Mouse (Mus musculus) heart, postnatal 4 days (tissue): Measurements from ENCODE around the gene Fgfr1op2. TPM values are rescaled to one million over a fixed set of nuclear protein-coding genes. Genes with fewer than 3 reads are reported as not detected.

Experiments used
- DNase-seq: peaks from one replicate; pipeline ENCODE4 v3.0.0; 2021
- total RNA-seq, 2 experiments: library from RNA; stranded (reverse); gene quantifications; 2 replicates each; pipeline ENCODE4 v1.2.3; 2021

Gene Fgfr1op2
- total RNA-seq, 2 experiments from 2014 or later, result 63.8 to 66.8 TPM

DNA sequence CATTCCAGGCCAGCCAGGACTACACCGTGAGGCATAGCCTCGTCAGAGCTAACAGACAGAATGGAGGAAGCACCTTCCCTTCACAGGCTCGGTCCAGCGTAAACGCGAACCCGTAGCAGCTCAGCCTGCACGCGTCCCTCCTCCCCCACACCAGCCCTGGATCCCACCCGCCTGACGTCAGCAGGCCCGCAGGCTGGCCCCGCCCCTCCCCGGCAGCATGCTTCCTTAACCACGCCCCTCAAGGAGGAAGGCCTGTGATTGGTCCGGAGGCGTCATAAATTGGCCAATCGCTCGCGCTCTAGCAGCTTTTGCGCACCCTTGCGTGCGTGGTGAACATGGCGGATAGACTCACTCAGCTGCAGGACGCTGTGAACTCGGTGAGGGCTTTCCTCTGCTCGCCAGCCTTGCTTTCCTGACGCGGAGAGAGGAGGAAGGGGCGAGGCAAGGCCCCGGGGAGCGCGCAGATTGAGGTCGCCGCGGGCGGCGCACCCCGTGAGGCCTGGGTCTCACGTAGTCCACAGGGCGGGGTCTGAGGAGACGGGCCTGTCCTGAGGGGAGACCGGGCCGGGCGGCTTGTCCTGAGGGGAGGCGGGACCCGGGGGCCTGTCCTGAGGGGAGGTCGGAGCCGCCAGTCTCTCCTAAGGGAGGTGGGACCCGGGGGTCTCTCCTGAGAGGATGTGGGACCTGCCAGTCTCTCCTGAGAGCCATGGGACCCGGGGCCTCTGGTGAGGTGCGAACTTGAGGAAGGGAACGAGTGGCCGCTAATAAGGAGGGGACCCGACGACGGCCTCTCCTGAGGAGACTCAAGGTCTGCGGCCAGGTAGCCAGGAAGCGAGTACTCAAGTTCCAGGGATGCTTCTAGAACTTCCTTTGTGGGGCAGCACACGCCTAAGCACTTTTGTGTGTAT, 65.5 kb downstream of the Fgfr1op2 start, which contains the start of the genes Med21 and Tm7sf3:
Med21 (plus strand) TSS at position 272 of the 908 bp plus-strand sequence.
Tm7sf3 (minus strand) TSS at position 549 of the 908 bp plus-strand sequence.
- peak; percentile 99 for DNase-seq

GRCm38 (mm10) chr6:146643184-146643570, 66.2 kb downstream of the Fgfr1op2 start:
- peak; percentile 17 for DNase-seq

Other genes starting within 250 kb of the Fgfr1op2 start
- 10 to 100 TPM; 38.6 to 45.5 TPM for gene Itpr2, start 75.0 kb upstream of the Fgfr1op2 start, total RNA-seq
- 10 to 100 TPM; 28.4 to 35.0 TPM for gene Ints13, start 632 bp downstream of the Fgfr1op2 start, total RNA-seq
- gene Med21, start 65.3 kb downstream of the Fgfr1op2 start, total RNA-seq, result 10 to 100 TPM; 64.0 to 67.8 TPM
- gene Tm7sf3, start 65.6 kb downstream of the Fgfr1op2 start, total RNA-seq, result 10 to 100 TPM; 25.4 to 25.5 TPM
- 10 to 100 TPM; 25.4 to 29.1 TPM for gene Stk38l, start 147.8 kb downstream of the Fgfr1op2 start, total RNA-seq
- gene Arntl2, start 218.9 kb downstream of the Fgfr1op2 start, total RNA-seq, result 1 to 10 TPM; 1.4 to 2.1 TPM